Mouse (Mus musculus): ENCODE results near the gene Ppp1r1a.

DNA sequence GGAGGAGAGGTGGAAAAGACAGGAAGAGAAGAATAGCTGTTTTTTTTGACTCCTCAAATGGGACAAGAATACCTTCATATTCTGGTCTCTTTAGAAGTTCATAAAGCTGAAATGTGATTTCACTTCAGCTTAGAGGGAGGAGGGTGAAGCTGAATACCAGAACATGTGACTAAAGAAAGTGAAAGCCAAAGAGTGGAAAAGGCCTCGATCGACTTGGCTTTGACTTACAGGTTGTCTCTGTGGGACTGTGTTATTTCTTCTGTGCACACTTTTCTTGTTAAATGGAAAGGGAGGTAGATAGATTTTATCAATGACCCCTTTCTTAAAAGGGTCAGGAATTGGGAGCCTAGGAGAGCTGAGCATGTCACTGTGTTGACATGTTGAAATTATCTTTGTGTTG is 36.6 kb downstream of the Ppp1r1a start:
- TF ChIP-seq ZC3H11A (IDR thresholded peaks at IDR 0.05; ENCODE audit: borderline replicate concordance, low read depth, low read length) = no peak
- TF ChIP-seq CHD2 (IDR thresholded peaks at IDR 0.05; ENCODE audit: low read depth, low read length) = no peak
